Mouse (Mus musculus): Measurements from ENCODE around the gene Pkp4.

GRCm38 (mm10) chr2:59346443-59346842, 185.8 kb downstream of the Pkp4 start:
- TF ChIP-seq POLR2A (IDR thresholded peaks at IDR 0.05; ENCODE audit: extremely low read depth, insufficient read depth, low read length): no peak
- TF ChIP-seq CTCF (IDR thresholded peaks at IDR 0.05; ENCODE audit: low read depth, low read length): no peak

All from liver, adult 2 months (tissue).